Mouse (Mus musculus): ENCODE data around the gene Igf1. TPM values are rescaled to one million over a fixed set of nuclear protein-coding genes. Genes with fewer than 3 reads are reported as not detected.
A peak's percentile ranks its signal among the peaks of the same experiment; 100 is the strongest.

Gene Igf1
- total RNA-seq (2014; rRNA removed), result 244 and 252 TPM in 2 replicates
- 1,223 and 1,483 TPM in 2 replicates for polyA plus RNA-seq (2012; rRNA removed)

GRCm38 (mm10) chr10:87858013-87858806, at the start of gene Igf1:
Gene Igf1 (plus strand): TSS chr10:87858265.
- peak within 1 kb of the TSS; percentile 89 for H3K27ac ChIP-seq (replicated peaks; ENCODE audit: insufficient read depth, low read depth, low read length)
- WGBS, result 13% methylated on average over 5 of the region's 5 CpGs
- peaks cover 5% of the 10 kb centered on the region; the same call in 1 of the 2 replicates for H3K79me2 ChIP-seq (ENCODE audit: control insufficient read depth, insufficient read depth, low read length)
- peak within 1 kb of the TSS; percentile 75 for H3K9ac ChIP-seq (ENCODE audit: low read depth, low read length)
- peaks cover under 1% of the 10 kb centered on the region; the same call in 1 of the 2 replicates for H3K36me3 ChIP-seq (ENCODE audit: control insufficient read depth, insufficient read depth, low read length)
- DNase-seq (ENCODE audit: extremely low read depth, low read depth, low spot score), result peak; percentile 55
- peaks cover 11% of the 10 kb centered on the region for H3K4me1 ChIP-seq (ENCODE audit: control insufficient read depth, insufficient read depth, low read length)
- peak within 1 kb of the TSS; percentile 79 for H3K4me3 ChIP-seq (ENCODE audit: insufficient read depth, low read depth, low read length)
- no peak for TF ChIP-seq CTCF (IDR thresholded peaks at IDR 0.05; ENCODE audit: low read depth, low read length)
- no peaks in the 10 kb centered on the region for H3K27me3 ChIP-seq (ENCODE audit: control insufficient read depth, insufficient read depth, low read length)

- Histone ChIP-seq H3K4me1 (ENCODE audit: control insufficient read depth, insufficient read depth, low read length) (no peaks in the 10 kb centered on the region), H3K79me2 (ENCODE audit: control insufficient read depth, insufficient read depth, low read length) (no peaks in the 10 kb centered on the region), H3K27ac (replicated peaks; ENCODE audit: insufficient read depth, low read depth, low read length) (no peak overlapping the region), H3K4me3 (ENCODE audit: insufficient read depth, low read depth, low read length) (no peak overlapping the region), H3K36me3 (ENCODE audit: control insufficient read depth, insufficient read depth, low read length) (no peaks in the 10 kb centered on the region), H3K9ac (ENCODE audit: low read depth, low read length) (no peak overlapping the region), H3K27me3 (ENCODE audit: control insufficient read depth, insufficient read depth, low read length) (no peaks in the 10 kb centered on the region)
- 80% methylated on average over 8 of the region's 8 CpGs for WGBS
- no peak for DNase-seq (ENCODE audit: extremely low read depth, low read depth, low spot score)
- no peak for TF ChIP-seq CTCF (IDR thresholded peaks at IDR 0.05; ENCODE audit: low read depth, low read length)
- TF ChIP-seq POLR2A (IDR thresholded peaks at IDR 0.05; ENCODE audit: extremely low read depth, insufficient read depth, low read length), result no peak
These were observed 45.6 kb upstream of the Igf1 start for GRCm38 (mm10) chr10:87812157-87813072.

GRCm38 (mm10) chr10:87813073-87813590, 44.9 kb upstream of the Igf1 start:
- DNase-seq (ENCODE audit: extremely low read depth, low read depth, low spot score), result no peak
- Histone ChIP-seq H3K9ac (ENCODE audit: low read depth, low read length) (no peak overlapping the region), H3K4me1 (ENCODE audit: control insufficient read depth, insufficient read depth, low read length) (no peaks in the 10 kb centered on the region), H3K36me3 (ENCODE audit: control insufficient read depth, insufficient read depth, low read length) (no peaks in the 10 kb centered on the region), H3K27me3 (ENCODE audit: control insufficient read depth, insufficient read depth, low read length) (no peaks in the 10 kb centered on the region), H3K4me3 (ENCODE audit: insufficient read depth, low read depth, low read length) (no peak overlapping the region), H3K27ac (replicated peaks; ENCODE audit: insufficient read depth, low read depth, low read length) (no peak overlapping the region), H3K79me2 (ENCODE audit: control insufficient read depth, insufficient read depth, low read length) (no peaks in the 10 kb centered on the region)
- WGBS, result 32% methylated on average over 3 of the region's 3 CpGs
- TF ChIP-seq POLR2A (IDR thresholded peaks at IDR 0.05; ENCODE audit: extremely low read depth, insufficient read depth, low read length) (no peak), CTCF (IDR thresholded peaks at IDR 0.05; ENCODE audit: low read depth, low read length) (no peak)

GRCm38 (mm10) chr10:87816861-87817260, 41.2 kb upstream of the Igf1 start:
- Histone ChIP-seq H3K4me3 (ENCODE audit: insufficient read depth, low read depth, low read length) (no peak overlapping the region), H3K27ac (replicated peaks; ENCODE audit: insufficient read depth, low read depth, low read length) (no peak overlapping the region), H3K4me1 (ENCODE audit: control insufficient read depth, insufficient read depth, low read length) (no peaks in the 10 kb centered on the region), H3K9ac (ENCODE audit: low read depth, low read length) (no peak overlapping the region), H3K36me3 (ENCODE audit: control insufficient read depth, insufficient read depth, low read length) (no peaks in the 10 kb centered on the region), H3K27me3 (ENCODE audit: control insufficient read depth, insufficient read depth, low read length) (no peaks in the 10 kb centered on the region), H3K79me2 (ENCODE audit: control insufficient read depth, insufficient read depth, low read length) (no peaks in the 10 kb centered on the region)
- WGBS, result 94% methylated on average over 4 of the region's 4 CpGs
- DNase-seq (ENCODE audit: extremely low read depth, low read depth, low spot score), result no peak
- no peak for TF ChIP-seq CTCF (IDR thresholded peaks at IDR 0.05; ENCODE audit: low read depth, low read length)
- no peak for TF ChIP-seq POLR2A (IDR thresholded peaks at IDR 0.05; ENCODE audit: extremely low read depth, insufficient read depth, low read length)

GRCm38 (mm10) chr10:87817786-87818185, 40.3 kb upstream of the Igf1 start:
- no peak overlapping the region for H3K27ac ChIP-seq (replicated peaks; ENCODE audit: insufficient read depth, low read depth, low read length)
- no peak overlapping the region for H3K4me3 ChIP-seq (ENCODE audit: insufficient read depth, low read depth, low read length)
- H3K36me3 ChIP-seq (ENCODE audit: control insufficient read depth, insufficient read depth, low read length), result no peaks in the 10 kb centered on the region
- H3K79me2 ChIP-seq (ENCODE audit: control insufficient read depth, insufficient read depth, low read length), result no peaks in the 10 kb centered on the region
- H3K27me3 ChIP-seq (ENCODE audit: control insufficient read depth, insufficient read depth, low read length), result no peaks in the 10 kb centered on the region
- TF ChIP-seq CTCF (IDR thresholded peaks at IDR 0.05; ENCODE audit: low read depth, low read length) (no peak), POLR2A (IDR thresholded peaks at IDR 0.05; ENCODE audit: extremely low read depth, insufficient read depth, low read length) (no peak)
- 83% methylated on average over 7 of the region's 7 CpGs for WGBS
- H3K9ac ChIP-seq (ENCODE audit: low read depth, low read length), result no peak overlapping the region
- H3K4me1 ChIP-seq (ENCODE audit: control insufficient read depth, insufficient read depth, low read length), result no peaks in the 10 kb centered on the region
- no peak for DNase-seq (ENCODE audit: extremely low read depth, low read depth, low spot score)
